Mouse (Mus musculus) kidney, postnatal 4 days (tissue): Measurements from ENCODE around the gene Xpnpep3.
"Not testable (repeated sequence)": the region's sequence is repeated elsewhere in the genome, so short reads cannot be mapped to it uniquely, and the experiment has no call there.

Experiments
- DNase-seq, 2 experiments: peaks; one replicate each; pipeline ENCODE4 v3.0.0; 2021; ENCODE audit warnings: mixed read lengths in 2 of 2

The Xpnpep3 gene

GRCm38 (mm10) chr15:81405008-81405407, 5.1 kb downstream of the Xpnpep3 start:
- no peak for DNase-seq

GRCm38 (mm10) chr15:81408199-81408598, 8.3 kb downstream of the Xpnpep3 start, which contains the start of gene Dnajb7:
Dnajb7 (minus strand) TSS chr15:81408299.
- DNase-seq: no peak

- DNase-seq: peak; percentile 83 to 91
Observed at GRCm38 (mm10) chr15:81416763-81417310, 16.9 kb downstream of the Xpnpep3 start.

GRCm38 (mm10) chr15:81418065-81418464, 18.1 kb downstream of the Xpnpep3 start:
- no peak for DNase-seq

- peak in 1 of 2 experiments; percentile 15 for DNase-seq
Observed at GRCm38 (mm10) chr15:81421454-81421853, 21.5 kb downstream of the Xpnpep3 start.

- peak in 1 of 2 experiments; percentile 39 for DNase-seq
Observed at GRCm38 (mm10) chr15:81422156-81422681, 22.3 kb downstream of the Xpnpep3 start.

GRCm38 (mm10) chr15:81425311-81425710, 25.4 kb downstream of the Xpnpep3 start:
- DNase-seq: no peak

GRCm38 (mm10) chr15:81427947-81428346, 28.0 kb downstream of the Xpnpep3 start:
- no peak for DNase-seq

- no peak for DNase-seq
Observed at GRCm38 (mm10) chr15:81431195-81431594, 31.3 kb downstream of the Xpnpep3 start.

- DNase-seq: no peak
Observed at GRCm38 (mm10) chr15:81438345-81438744, 38.4 kb downstream of the Xpnpep3 start.

- no peak for DNase-seq
Observed at GRCm38 (mm10) chr15:81439236-81439635, 39.3 kb downstream of the Xpnpep3 start.

- DNase-seq: peak; percentile 30 to 50
Observed at GRCm38 (mm10) chr15:81448463-81448862, 48.5 kb downstream of the Xpnpep3 start.

GRCm38 (mm10) chr15:81461523-81461922, 61.6 kb downstream of the Xpnpep3 start:
- no peak for DNase-seq

- no peak for DNase-seq
Observed at GRCm38 (mm10) chr15:81465016-81465660, 65.2 kb downstream of the Xpnpep3 start.

GRCm38 (mm10) chr15:81465901-81466737, 66.2 kb downstream of the Xpnpep3 start, which contains the start of gene Rbx1:
Rbx1 (plus strand) TSS chr15:81466296.
- DNase-seq: peak; percentile 99 to 100

GRCm38 (mm10) chr15:81466738-81467113, 66.8 kb downstream of the Xpnpep3 start:
- DNase-seq: no peak

- DNase-seq: no peak
Observed at GRCm38 (mm10) chr15:81470735-81471134, 70.8 kb downstream of the Xpnpep3 start.

GRCm38 (mm10) chr15:81472256-81472655, 72.3 kb downstream of the Xpnpep3 start:
- DNase-seq: no peak

- peak; percentile 31 to 57 for DNase-seq
Observed at GRCm38 (mm10) chr15:81475654-81476053, 75.7 kb downstream of the Xpnpep3 start.

GRCm38 (mm10) chr15:81476597-81476996, 76.7 kb downstream of the Xpnpep3 start:
- peak; percentile 26 to 44 for DNase-seq

GRCm38 (mm10) chr15:81479446-81480213, 79.7 kb downstream of the Xpnpep3 start:
- peak; percentile 47 to 63 for DNase-seq

GRCm38 (mm10) chr15:81480284-81480683, 80.3 kb downstream of the Xpnpep3 start:
- not testable (repeated sequence) for DNase-seq
